Mouse (Mus musculus): Measurements from ENCODE around the gene Entr1.

The Entr1 gene

GRCm38 (mm10) chr2:26389154-26389690, at the start of gene Entr1, which contains the start of gene Pmpca:
Gene Entr1, minus strand, starts transcription at chr2:26389316.
Gene Pmpca, plus strand, starts transcription at chr2:26389339.
- peak; percentile 77 for DNase-seq (ENCODE audit: low spot score)

- no peak for DNase-seq (ENCODE audit: low spot score)
These were observed 49.3 kb upstream of the Entr1 start for GRCm38 (mm10) chr2:26438373-26438772.

GRCm38 (mm10) chr2:26437221-26437620, 48.1 kb upstream of the Entr1 start:
- no peak for DNase-seq (ENCODE audit: low spot score)

- no peak for DNase-seq (ENCODE audit: low spot score)
These were observed 45.9 kb upstream of the Entr1 start for GRCm38 (mm10) chr2:26434791-26435572.

- DNase-seq (ENCODE audit: low spot score) = no peak
These were observed 40.7 kb upstream of the Entr1 start for GRCm38 (mm10) chr2:26429851-26430250.

GRCm38 (mm10) chr2:26424541-26424940, 35.4 kb upstream of the Entr1 start:
- no peak for DNase-seq (ENCODE audit: low spot score)

- DNase-seq (ENCODE audit: low spot score) = no peak
These were observed 34.0 kb upstream of the Entr1 start for GRCm38 (mm10) chr2:26423086-26423485.

GRCm38 (mm10) chr2:26421969-26422368, 32.9 kb upstream of the Entr1 start:
- no peak for DNase-seq (ENCODE audit: low spot score)

- no peak for DNase-seq (ENCODE audit: low spot score)
These were observed 29.0 kb upstream of the Entr1 start for GRCm38 (mm10) chr2:26418120-26418519.

- no peak for DNase-seq (ENCODE audit: low spot score)
These were observed 27.9 kb upstream of the Entr1 start for GRCm38 (mm10) chr2:26417066-26417465.

GRCm38 (mm10) chr2:26410931-26411411, 21.9 kb upstream of the Entr1 start:
- DNase-seq (ENCODE audit: low spot score) = no peak

GRCm38 (mm10) chr2:26410091-26410490, 21.0 kb upstream of the Entr1 start:
- DNase-seq (ENCODE audit: low spot score) = no peak

GRCm38 (mm10) chr2:26409362-26409761, 20.2 kb upstream of the Entr1 start:
- DNase-seq (ENCODE audit: low spot score) = no peak

GRCm38 (mm10) chr2:26408515-26409356, 19.6 kb upstream of the Entr1 start, which contains the start of gene Inpp5e:
Gene Inpp5e, minus strand, starts transcription at chr2:26409203.
- peak; percentile 99 for DNase-seq (ENCODE audit: low spot score)

GRCm38 (mm10) chr2:26403306-26403705, 14.2 kb upstream of the Entr1 start:
- DNase-seq (ENCODE audit: low spot score) = no peak

GRCm38 (mm10) chr2:26402265-26402664, 13.1 kb upstream of the Entr1 start:
- DNase-seq (ENCODE audit: low spot score) = no peak

- DNase-seq (ENCODE audit: low spot score) = no peak
These were observed 11.9 kb upstream of the Entr1 start for GRCm38 (mm10) chr2:26401023-26401422.

GRCm38 (mm10) chr2:26400296-26400695, 11.2 kb upstream of the Entr1 start:
- no peak for DNase-seq (ENCODE audit: low spot score)

GRCm38 (mm10) chr2:26399647-26400046, 10.5 kb upstream of the Entr1 start:
- no peak for DNase-seq (ENCODE audit: low spot score)

- no peak for DNase-seq (ENCODE audit: low spot score)
These were observed 9.9 kb upstream of the Entr1 start for GRCm38 (mm10) chr2:26398978-26399377.

- no peak for DNase-seq (ENCODE audit: low spot score)
These were observed 2.5 kb upstream of the Entr1 start for GRCm38 (mm10) chr2:26391617-26392016.

- no peak for DNase-seq (ENCODE audit: low spot score)
These were observed 1.8 kb upstream of the Entr1 start for GRCm38 (mm10) chr2:26390954-26391353.
